Mouse (Mus musculus) neural tube, embryonic 12.5 days (tissue): ENCODE data around the gene Serpinc1. TPM values are rescaled to one million over a fixed set of nuclear protein-coding genes. Genes with fewer than 3 reads are reported as not detected.
"Not testable (repeated sequence)": the region's sequence is repeated elsewhere in the genome, so short reads cannot be mapped to it uniquely, and the experiment has no call there.

Source experiments
- ATAC-seq: fragments of 200-750 bp; cut with Nextera tagmentation; 2 replicates; pipeline ENCODE4 v1.8.0; 2017; ENCODE audit warnings: low read depth, mild to moderate bottlenecking, moderate TSS enrichment, moderate library complexity; ENCODE audit not compliant: low FRiP score
- H3K27ac ChIP-seq: fragments of 300-500 bp; sonication (generic); 2 replicates; pipeline ENCODE4 v1.5.1; 2016
- H3K27me3 ChIP-seq: fragments of 300-500 bp; sonication (generic); replicated peaks from 2 replicates; pipeline ENCODE4 v1.6.1; 2016; ENCODE audit warnings: mild to moderate bottlenecking
- H3K36me3 ChIP-seq: fragments of 300-500 bp; sonication (generic); 2 replicates; pipeline ENCODE4 v1.6.1; 2016; ENCODE audit warnings: mild to moderate bottlenecking
- H3K4me1 ChIP-seq: fragments of 300-500 bp; sonication (generic); 2 replicates; pipeline ENCODE4 v1.6.1; 2016
- H3K4me2 ChIP-seq: fragments of 300-500 bp; sonication (generic); replicated peaks from 2 replicates; pipeline ENCODE4 v1.6.1; 2016; ENCODE audit warnings: mild to moderate bottlenecking
- H3K4me3 ChIP-seq: fragments of 300-500 bp; sonication (generic); 2 replicates; pipeline ENCODE4 v1.5.1; 2016
- H3K9ac ChIP-seq: fragments of 300-500 bp; sonication (generic); 2 replicates; pipeline ENCODE4 v1.6.1; 2016; ENCODE audit warnings: mild to moderate bottlenecking
- H3K9me3 ChIP-seq: fragments of 300-500 bp; sonication (generic); 2 replicates; pipeline ENCODE4 v1.6.1; 2016; ENCODE audit warnings: mild to moderate bottlenecking
- WGBS: fragments of 180-500 bp; shearing (Covaris S2); methylation state at CpG from one replicate; pipeline ENCODE4 v1.1.7; 2016; 5-methylcytosine and 5-hydroxymethylcytosine counted together
- polyA plus RNA-seq: library from polyadenylated mRNA; unstranded; fragments of >200 nt; fragmentation: Nextera tagmentation; extraction: Ambion mirVana; gene quantifications from 2 replicates; pipeline ENCODE4 v1.2.1, GENCODE M21; 2016

Gene Serpinc1
- polyA plus RNA-seq, 1 experiment from 2014 or later = 2.4 TPM

- Histone ChIP-seq H3K4me2 (no peak overlapping the region), H3K4me3 (no peak overlapping the region), H3K9me3 (no peaks in the 10 kb centered on the region), H3K36me3 (peaks cover 31% of the 10 kb centered on the region), H3K4me1 (no peaks in the 10 kb centered on the region), H3K27me3 (no peaks in the 10 kb centered on the region), H3K9ac (no peak overlapping the region), H3K27ac (no peak overlapping the region)
- 90% methylated on average over 2 of the region's 2 CpGs for WGBS
- no peak for ATAC-seq
Measured at GRCm38 (mm10) chr1:161027196-161027595, 48.8 kb downstream of the Serpinc1 start.

- not testable (repeated sequence) for ATAC-seq, H3K9me3 ChIP-seq, H3K27me3 ChIP-seq, H3K9ac ChIP-seq, H3K27ac ChIP-seq, H3K4me2 ChIP-seq, H3K4me3 ChIP-seq, H3K4me1 ChIP-seq
- peaks cover 31% of the 10 kb centered on the region for H3K36me3 ChIP-seq
- WGBS = 89% methylated on average over 1 of the region's 1 CpGs
Measured at GRCm38 (mm10) chr1:161028427-161028826, 50.0 kb downstream of the Serpinc1 start.

GRCm38 (mm10) chr1:161030058-161030457 lies 51.7 kb downstream of the Serpinc1 start:
- 95% methylated on average over 3 of the region's 3 CpGs for WGBS
- Histone ChIP-seq H3K36me3 (peaks cover 31% of the 10 kb centered on the region), H3K4me1 (peaks cover 7% of the 10 kb centered on the region), H3K9me3 (no peaks in the 10 kb centered on the region), H3K27ac (no peak overlapping the region), H3K4me3 (no peak overlapping the region), H3K4me2 (no peak overlapping the region), H3K27me3 (no peaks in the 10 kb centered on the region), H3K9ac (no peak overlapping the region)
- ATAC-seq = no peak

GRCm38 (mm10) chr1:161031881-161032280 lies 53.5 kb downstream of the Serpinc1 start:
- no peak overlapping the region for H3K9ac ChIP-seq
- H3K9me3 ChIP-seq = no peaks in the 10 kb centered on the region
- whole genome bisulfite sequencing = 92% methylated on average over 9 of the region's 9 CpGs
- H3K36me3 ChIP-seq = peaks cover 35% of the 10 kb centered on the region
- peaks cover 11% of the 10 kb centered on the region for H3K4me1 ChIP-seq
- no peak overlapping the region for H3K4me2 ChIP-seq
- no peak overlapping the region for H3K27ac ChIP-seq
- ATAC-seq = no peak
- no peaks in the 10 kb centered on the region for H3K27me3 ChIP-seq
- no peak overlapping the region for H3K4me3 ChIP-seq

- no peaks in the 10 kb centered on the region for H3K27me3 ChIP-seq
- peaks cover 13% of the 10 kb centered on the region for H3K4me1 ChIP-seq
- H3K36me3 ChIP-seq = peaks cover 34% of the 10 kb centered on the region
- WGBS = 96% methylated on average over 7 of the region's 7 CpGs
- no peak for ATAC-seq
- H3K4me2 ChIP-seq = no peak overlapping the region
- H3K9me3 ChIP-seq = no peaks in the 10 kb centered on the region
- H3K4me3 ChIP-seq = no peak overlapping the region
- no peak overlapping the region for H3K9ac ChIP-seq
- H3K27ac ChIP-seq = no peak overlapping the region
Measured at GRCm38 (mm10) chr1:161032345-161032744, 54.0 kb downstream of the Serpinc1 start.

- H3K36me3 ChIP-seq = peaks cover 50% of the 10 kb centered on the region
- WGBS = 1% methylated on average over 21 of the region's 21 CpGs
Measured at GRCm38 (mm10) chr1:161033856-161034434, 55.6 kb downstream of the Serpinc1 start.

GRCm38 (mm10) chr1:161034435-161035280 lies 56.3 kb downstream of the Serpinc1 start, which contains the start of gene Zbtb37:
Gene Zbtb37, minus strand, starts transcription at chr1:161034849.
- ATAC-seq = peak; percentile 95
- Histone ChIP-seq H3K27ac (peak within 1 kb of the TSS; percentile 68), H3K9ac (peak within 1 kb of the TSS; percentile 86), H3K36me3 (peaks cover 50% of the 10 kb centered on the region), H3K4me2 (peak within 1 kb of the TSS; percentile 78), H3K27me3 (no peaks in the 10 kb centered on the region), H3K4me3 (peak within 1 kb of the TSS; percentile 83), H3K4me1 (peaks cover 18% of the 10 kb centered on the region), H3K9me3 (no peaks in the 10 kb centered on the region)
- under 1% methylated on average over 73 of the region's 76 CpGs for WGBS

More at GRCm38 (mm10) chr1:161033856-161034434, 55.6 kb downstream of the Serpinc1 start:
- Histone ChIP-seq H3K27me3 (no peaks in the 10 kb centered on the region), H3K4me3 (peak overlapping the region; percentile 83), H3K4me2 (peak overlapping the region; percentile 78), H3K27ac (peak overlapping the region; percentile 68; the same call in 1 of the 2 replicates), H3K4me1 (peaks cover 18% of the 10 kb centered on the region), H3K9ac (peak overlapping the region; percentile 86), H3K9me3 (no peaks in the 10 kb centered on the region)
- no peak for ATAC-seq

- ATAC-seq = peak; percentile 26
- H3K4me3 ChIP-seq = peak overlapping the region; percentile 83
- WGBS = under 1% methylated on average over 14 of the region's 14 CpGs
- H3K4me2 ChIP-seq = peak overlapping the region; percentile 72
- no peaks in the 10 kb centered on the region for H3K9me3 ChIP-seq
- H3K4me1 ChIP-seq = peaks cover 18% of the 10 kb centered on the region
- H3K27ac ChIP-seq = peak overlapping the region; percentile 60; the same call in 1 of the 2 replicates
- H3K27me3 ChIP-seq = no peaks in the 10 kb centered on the region
- H3K9ac ChIP-seq = peak overlapping the region; percentile 83
- H3K36me3 ChIP-seq = peaks cover 45% of the 10 kb centered on the region
Measured at GRCm38 (mm10) chr1:161035281-161035785, 56.9 kb downstream of the Serpinc1 start.

GRCm38 (mm10) chr1:161035786-161036404 lies 57.5 kb downstream of the Serpinc1 start:
- H3K9me3 ChIP-seq = no peaks in the 10 kb centered on the region
- peak overlapping the region; percentile 60 for H3K27ac ChIP-seq
- H3K9ac ChIP-seq = peak overlapping the region; percentile 83
- no peaks in the 10 kb centered on the region for H3K27me3 ChIP-seq
- H3K4me1 ChIP-seq = peaks cover 18% of the 10 kb centered on the region
- no peak for ATAC-seq
- H3K4me2 ChIP-seq = peak overlapping the region; percentile 72
- H3K4me3 ChIP-seq = peak overlapping the region; percentile 83
- H3K36me3 ChIP-seq = peaks cover 43% of the 10 kb centered on the region
- 0% methylated on average over 6 of the region's 6 CpGs for WGBS

GRCm38 (mm10) chr1:161036411-161036841 lies 58.0 kb downstream of the Serpinc1 start:
- H3K4me1 ChIP-seq = peaks cover 18% of the 10 kb centered on the region
- H3K9me3 ChIP-seq = no peaks in the 10 kb centered on the region
- H3K4me2 ChIP-seq = peak overlapping the region; percentile 72
- peaks cover 40% of the 10 kb centered on the region for H3K36me3 ChIP-seq
- peak overlapping the region; percentile 83 for H3K4me3 ChIP-seq
- peak overlapping the region; percentile 83 for H3K9ac ChIP-seq
- WGBS = under 1% methylated on average over 5 of the region's 5 CpGs
- no peak for ATAC-seq
- no peaks in the 10 kb centered on the region for H3K27me3 ChIP-seq
- H3K27ac ChIP-seq = peak overlapping the region; percentile 60

GRCm38 (mm10) chr1:161037026-161037425 lies 58.6 kb downstream of the Serpinc1 start:
- peaks cover 18% of the 10 kb centered on the region for H3K4me1 ChIP-seq
- WGBS = 4% methylated on average over 1 of the region's 1 CpGs
- H3K4me3 ChIP-seq = peak overlapping the region; percentile 83
- H3K36me3 ChIP-seq = peaks cover 35% of the 10 kb centered on the region
- peak overlapping the region; percentile 72 for H3K4me2 ChIP-seq
- no peaks in the 10 kb centered on the region for H3K9me3 ChIP-seq
- H3K27me3 ChIP-seq = no peaks in the 10 kb centered on the region
- H3K9ac ChIP-seq = peak overlapping the region; percentile 83
- H3K27ac ChIP-seq = no peak overlapping the region
- no peak for ATAC-seq

GRCm38 (mm10) chr1:161037599-161037998 lies 59.2 kb downstream of the Serpinc1 start:
- no peak for ATAC-seq
- Histone ChIP-seq H3K27ac (no peak overlapping the region; the same call in 1 of the 2 replicates), H3K4me3 (peak overlapping the region; percentile 9; the same call in 1 of the 2 replicates), H3K9ac (peak overlapping the region; percentile 44), H3K27me3 (no peaks in the 10 kb centered on the region), H3K9me3 (no peaks in the 10 kb centered on the region), H3K4me2 (peak overlapping the region; percentile 72), H3K4me1 (peaks cover 18% of the 10 kb centered on the region), H3K36me3 (peaks cover 33% of the 10 kb centered on the region)
- 26% methylated on average over 3 of the region's 3 CpGs for WGBS
